Mouse (Mus musculus) cortical plate, adult 2 months (tissue): ENCODE measurements around the gene Tmem41a. TPM values are rescaled to one million over a fixed set of nuclear protein-coding genes. Genes with fewer than 3 reads are reported as not detected.
"Not testable (repeated sequence)": the region's sequence is repeated elsewhere in the genome, so short reads cannot be mapped to it uniquely, and the experiment has no call there.

ENCODE experiments used
- H3K27ac ChIP-seq: fragments of 200-500 bp; 2 replicates; pipeline ENCODE4 v1.5.1; 2012; ENCODE audit warnings: low read length, control low read depth, inconsistent platforms; ENCODE audit not compliant: insufficient read depth
- H3K4me1 ChIP-seq: fragments of 200-500 bp; 2 replicates; pipeline ENCODE4 v1.6.1; 2011; ENCODE audit warnings: low read length; ENCODE audit not compliant: control insufficient read depth, insufficient read depth
- H3K4me3 ChIP-seq: fragments of 200-500 bp; 2 replicates; pipeline ENCODE4 v1.5.1; 2011; ENCODE audit warnings: mild to moderate bottlenecking, low read length, control low read depth; ENCODE audit not compliant: insufficient read depth
- CTCF ChIP-seq: fragments of 200-500 bp; IDR thresholded peaks from 2 replicates; pipeline ENCODE4 v1.5.1; 2011; ENCODE audit warnings: mild to moderate bottlenecking, control low read depth, low read length; ENCODE audit not compliant: insufficient read depth; ENCODE audit errors: extremely low read depth
- POLR2A ChIP-seq: fragments of 200-500 bp; IDR thresholded peaks from 2 replicates; pipeline ENCODE4 v1.6.1; 2011; ENCODE audit warnings: mild to moderate bottlenecking, low read length, control low read depth; ENCODE audit not compliant: insufficient read depth; ENCODE audit errors: extremely low read depth
- polyA plus RNA-seq: library from polyadenylated mRNA; depleted of rRNA; stranded (reverse); fragments of >200 nt; gene quantifications from 2 replicates; pipeline ENCODE4 v1.2.3, GENCODE M21; 2012

The Tmem41a gene
- polyA plus RNA-seq, 1 experiment, result 26.1 TPM

DNA sequence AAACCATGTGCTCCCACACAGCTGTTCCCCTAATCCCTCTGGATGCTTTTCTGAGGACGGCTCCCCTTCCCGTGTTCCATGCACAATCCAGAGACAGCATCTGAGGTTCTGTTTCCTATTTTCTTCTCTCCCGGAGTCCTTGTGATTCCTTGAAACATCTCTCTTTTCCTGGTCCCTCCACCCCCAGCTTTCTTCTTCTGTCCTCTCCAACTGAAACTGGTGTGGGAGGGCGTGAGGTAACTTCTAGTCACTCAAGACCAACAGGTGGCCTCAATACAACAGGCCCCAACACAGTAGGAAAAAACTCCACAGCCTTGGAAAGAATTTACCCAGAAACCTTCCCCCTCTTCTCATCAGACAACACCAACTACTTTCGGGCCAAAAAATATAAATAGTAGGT is 30.0 kb upstream of the Tmem41a start:
- Histone ChIP-seq H3K27ac (no peak overlapping the region), H3K4me3 (no peak overlapping the region), H3K4me1 (no peaks in the 10 kb centered on the region)
- no peak for TF ChIP-seq CTCF
- no peak for TF ChIP-seq POLR2A

DNA sequence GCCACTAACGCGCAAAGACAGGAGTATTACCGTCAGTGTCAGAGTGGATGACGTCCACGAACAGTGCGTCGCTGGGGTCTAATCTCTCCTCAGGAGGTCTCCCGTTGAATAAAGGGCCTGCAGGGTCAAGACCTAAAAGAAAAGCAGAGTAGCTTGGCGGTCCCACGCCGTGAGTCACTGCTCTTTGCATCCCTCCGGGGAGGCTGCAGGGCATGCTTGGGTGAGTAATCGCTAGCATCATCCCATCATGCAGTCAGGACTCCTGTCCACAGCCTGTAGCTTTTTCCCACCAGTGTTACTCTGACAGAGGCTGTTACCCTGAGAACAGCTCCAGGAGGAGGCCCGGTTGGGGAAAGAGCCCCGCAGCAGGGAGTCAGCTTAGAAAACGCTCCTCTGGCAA is 28.9 kb upstream of the Tmem41a start:
- Histone ChIP-seq H3K4me3 (no peak overlapping the region), H3K27ac (no peak overlapping the region), H3K4me1 (no peaks in the 10 kb centered on the region)
- TF ChIP-seq CTCF (no peak), POLR2A (no peak)

DNA sequence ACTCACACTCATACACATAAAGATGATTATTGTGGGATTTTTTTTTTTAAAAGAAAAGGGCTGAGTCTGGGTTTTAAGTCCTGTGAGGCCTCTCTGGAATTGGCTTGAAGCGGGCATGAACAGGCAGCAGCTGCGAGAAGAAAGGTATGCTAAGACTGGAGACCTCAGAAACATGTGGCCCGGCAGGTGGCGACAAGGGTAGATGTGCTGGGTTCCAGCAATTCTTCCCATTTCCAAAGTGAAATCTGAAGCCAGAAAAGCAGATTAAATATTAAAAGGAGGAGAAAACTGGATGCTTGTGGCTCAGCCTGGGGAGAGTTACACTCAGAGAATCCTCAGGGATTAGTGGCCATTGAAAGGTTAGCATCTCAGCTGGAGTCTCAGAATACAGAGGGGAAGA is 24.1 kb upstream of the Tmem41a start:
- H3K4me1 ChIP-seq, result no peaks in the 10 kb centered on the region

DNA sequence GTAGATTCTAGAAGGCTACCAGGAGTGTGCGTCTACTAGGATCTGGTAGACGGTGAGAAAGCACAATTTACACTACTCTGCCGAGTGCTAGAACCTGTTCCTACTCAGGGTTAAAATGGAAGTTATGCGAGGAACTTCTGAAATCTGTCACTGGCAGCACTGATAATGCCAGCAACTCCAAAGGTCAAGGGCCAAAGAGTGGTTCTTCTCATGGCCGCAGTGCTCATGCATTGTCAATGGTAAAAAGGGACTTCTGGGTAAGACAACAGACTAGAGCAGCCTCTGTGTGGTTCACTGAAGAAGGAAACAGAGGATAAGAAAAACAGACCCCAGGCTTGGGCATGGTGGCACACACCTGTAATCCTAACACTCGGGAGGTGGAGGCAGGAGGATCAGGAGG is 23.2 kb upstream of the Tmem41a start:
- TF ChIP-seq CTCF (no peak), POLR2A (no peak)
- no peak overlapping the region for H3K27ac ChIP-seq
- no peaks in the 10 kb centered on the region for H3K4me1 ChIP-seq
- no peak overlapping the region for H3K4me3 ChIP-seq

More for the DNA sequence above, 24.1 kb upstream of the Tmem41a start:
- Histone ChIP-seq H3K27ac (no peak overlapping the region), H3K4me3 (no peak overlapping the region)
- TF ChIP-seq POLR2A (no peak), CTCF (no peak)

DNA sequence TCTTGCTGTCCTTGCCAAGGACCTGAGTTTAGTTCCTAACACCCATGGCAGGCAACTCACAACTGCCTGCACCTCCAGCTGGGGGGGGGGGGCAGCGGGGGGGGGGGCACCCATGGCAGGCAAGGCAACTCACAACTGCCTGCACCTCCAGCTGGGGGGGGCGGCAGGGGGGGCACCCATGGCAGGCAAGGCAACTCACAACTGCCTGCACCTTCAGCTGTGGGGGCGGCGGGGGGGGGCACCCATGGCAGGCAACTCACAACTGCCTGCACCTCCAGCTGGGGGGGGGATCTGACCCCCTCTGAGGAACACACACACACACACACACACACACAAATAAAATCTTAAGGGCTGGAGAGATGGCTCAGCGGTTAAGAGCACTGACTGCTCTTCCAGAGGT is 22.5 kb upstream of the Tmem41a start:
- Histone ChIP-seq H3K4me1 (no peaks in the 10 kb centered on the region), H3K27ac (no peak overlapping the region), H3K4me3 (no peak overlapping the region)
- no peak for TF ChIP-seq CTCF
- TF ChIP-seq POLR2A, result no peak

DNA sequence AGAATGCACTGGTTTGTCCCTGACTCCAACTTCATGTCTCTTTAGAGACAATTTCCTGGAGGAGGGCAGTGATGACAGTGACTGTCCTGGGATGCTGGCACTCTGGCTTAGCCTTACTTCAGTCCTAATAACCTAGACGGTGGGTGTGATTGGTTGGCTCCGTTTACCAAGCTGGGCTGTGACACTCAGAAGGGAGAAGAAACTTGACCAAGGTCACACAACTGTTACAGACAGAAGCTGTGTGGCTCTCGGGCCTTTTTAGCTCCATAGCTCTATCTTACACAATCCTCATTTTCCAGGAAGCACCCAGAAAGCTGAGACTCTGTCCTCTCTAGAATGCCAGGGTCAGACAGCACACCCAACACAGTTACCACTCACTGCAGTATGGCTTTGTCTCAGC is 18.2 kb upstream of the Tmem41a start:
- H3K27ac ChIP-seq, result no peak overlapping the region
- TF ChIP-seq POLR2A (no peak), CTCF (no peak)
- no peak overlapping the region for H3K4me3 ChIP-seq
- H3K4me1 ChIP-seq, result no peaks in the 10 kb centered on the region

DNA sequence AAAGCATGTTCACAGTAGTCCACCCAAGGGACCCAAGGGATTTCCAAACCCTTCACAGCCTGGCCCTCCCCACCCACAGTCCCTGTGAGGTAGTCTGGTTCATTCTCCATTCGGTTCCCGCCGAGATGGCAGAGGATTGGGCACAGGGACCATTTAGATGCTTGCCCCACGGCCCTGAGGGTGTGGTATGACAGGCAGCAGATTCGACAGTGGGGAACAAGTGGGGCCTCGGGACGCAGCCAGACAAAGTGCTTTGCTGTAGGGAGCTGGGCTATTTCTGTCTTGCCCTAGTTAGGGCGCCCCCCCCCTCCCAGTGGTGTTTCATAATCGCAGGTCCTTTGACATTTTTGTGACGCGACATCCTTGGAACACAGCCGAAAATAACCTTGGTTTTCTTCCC is 8.2 kb upstream of the Tmem41a start:
- Histone ChIP-seq H3K4me3 (no peak overlapping the region), H3K27ac (no peak overlapping the region), H3K4me1 (no peaks in the 10 kb centered on the region)
- TF ChIP-seq POLR2A (no peak), CTCF (no peak)

DNA sequence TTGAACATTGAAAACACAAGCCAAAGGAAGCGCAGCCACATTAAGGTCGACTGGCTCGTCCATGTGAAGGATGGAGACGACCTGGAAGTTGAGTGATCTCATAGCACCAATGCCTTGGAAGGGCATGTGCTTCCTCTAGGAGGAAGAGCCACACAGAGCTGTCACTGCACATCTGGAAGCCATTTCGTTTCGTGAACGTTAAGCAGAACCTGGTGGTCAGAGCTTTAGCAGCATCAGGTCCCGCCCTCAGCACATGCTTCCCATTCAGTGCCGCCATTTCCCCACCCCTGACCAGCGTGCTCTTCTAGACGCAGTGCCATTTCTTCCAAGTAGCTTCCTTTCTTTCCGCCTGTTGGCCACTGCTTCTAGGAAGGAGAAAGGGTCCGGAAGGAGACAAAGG is 18.9 kb downstream of the Tmem41a start:
- TF ChIP-seq POLR2A (no peak), CTCF (no peak)
- no peak overlapping the region for H3K27ac ChIP-seq
- H3K4me1 ChIP-seq, result no peaks in the 10 kb centered on the region
- H3K4me3 ChIP-seq, result no peak overlapping the region

DNA sequence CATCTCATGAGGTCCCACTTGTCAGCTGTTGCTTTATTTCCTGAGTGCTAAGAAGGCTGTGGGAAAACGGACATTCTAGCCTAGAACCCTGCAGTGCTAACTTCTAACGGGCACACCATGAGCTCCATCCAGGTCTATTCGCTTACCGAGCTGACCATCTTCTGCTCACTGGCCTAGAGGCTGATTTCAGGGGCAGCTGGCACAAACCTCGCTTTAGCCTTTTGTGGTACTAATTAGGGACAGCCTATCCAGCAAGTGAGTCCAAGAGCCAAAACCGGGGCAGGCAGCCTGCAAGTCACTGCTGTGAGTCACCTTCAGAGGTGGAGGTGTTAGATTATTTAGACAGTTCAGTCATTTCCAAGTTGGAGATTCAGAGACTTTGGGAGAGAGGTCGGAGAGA is 30.7 kb downstream of the Tmem41a start:
- TF ChIP-seq CTCF, result no peak
- no peak for TF ChIP-seq POLR2A
- Histone ChIP-seq H3K4me3 (no peak overlapping the region), H3K4me1 (peaks cover 2% of the 10 kb centered on the region; the same call in 1 of the 2 replicates), H3K27ac (no peak overlapping the region)

DNA sequence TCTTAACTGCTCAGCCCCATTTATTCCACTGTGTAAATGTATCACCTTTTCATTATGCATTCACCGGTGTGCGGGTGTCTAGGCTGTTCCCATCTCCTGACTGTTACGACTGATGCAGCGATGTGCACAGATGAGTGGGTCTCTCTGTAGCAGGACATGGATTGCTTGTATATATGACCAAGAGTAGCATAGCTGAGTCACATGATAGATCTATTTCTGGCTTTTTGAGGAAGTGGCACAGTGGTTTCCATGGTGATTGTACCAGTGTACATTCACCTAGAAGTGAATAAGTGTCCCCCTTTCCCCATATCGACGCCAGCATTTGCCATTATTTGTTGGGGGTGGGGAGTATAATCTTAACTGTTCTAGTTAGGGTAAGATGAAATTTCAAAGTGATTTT is 34.0 kb downstream of the Tmem41a start:
- Histone ChIP-seq H3K27ac (no peak overlapping the region), H3K4me1 (peaks cover 2% of the 10 kb centered on the region; the same call in 1 of the 2 replicates), H3K4me3 (no peak overlapping the region)
- TF ChIP-seq CTCF (no peak), POLR2A (no peak)

DNA sequence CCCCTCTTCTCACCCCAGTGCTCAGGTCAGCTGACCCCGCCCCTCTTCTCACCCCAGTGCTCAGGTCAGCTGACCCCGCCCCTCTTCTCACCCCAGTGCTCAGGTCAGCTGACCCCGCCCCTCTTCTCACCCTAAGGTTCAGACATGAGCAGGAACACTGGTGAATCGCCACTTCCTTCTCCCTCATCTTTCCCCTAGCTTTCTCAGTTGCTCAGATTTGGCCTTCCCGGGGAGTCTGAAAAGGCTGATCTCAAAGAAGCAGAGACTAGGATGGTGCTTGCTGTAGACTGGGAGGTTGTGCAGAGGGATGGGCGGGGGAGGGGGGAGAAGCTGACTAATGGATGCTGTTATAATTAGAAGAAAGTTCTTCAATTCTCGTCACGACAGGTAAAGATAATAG is 38.4 kb downstream of the Tmem41a start:
- not testable (repeated sequence) for H3K27ac ChIP-seq, H3K4me3 ChIP-seq, H3K4me1 ChIP-seq
